Mouse (Mus musculus) testis, adult 2 months (tissue): ENCODE measurements around the gene Dpp4.

ENCODE experiments used
- CTCF ChIP-seq: fragments of 200-500 bp; IDR thresholded peaks from 2 replicates; pipeline ENCODE4 v1.5.1; 2012; ENCODE audit warnings: low read depth, mild to moderate bottlenecking, inconsistent platforms, low read length, moderate library complexity; ENCODE audit not compliant: control insufficient read depth, insufficient read depth, insufficient replicate concordance
- POLR2A ChIP-seq: fragments of 200-500 bp; IDR thresholded peaks from 2 replicates; pipeline ENCODE4 v1.6.1; 2012; ENCODE audit warnings: low read depth, mild to moderate bottlenecking, inconsistent platforms, low read length, moderate library complexity; ENCODE audit not compliant: control insufficient read depth

DNA sequence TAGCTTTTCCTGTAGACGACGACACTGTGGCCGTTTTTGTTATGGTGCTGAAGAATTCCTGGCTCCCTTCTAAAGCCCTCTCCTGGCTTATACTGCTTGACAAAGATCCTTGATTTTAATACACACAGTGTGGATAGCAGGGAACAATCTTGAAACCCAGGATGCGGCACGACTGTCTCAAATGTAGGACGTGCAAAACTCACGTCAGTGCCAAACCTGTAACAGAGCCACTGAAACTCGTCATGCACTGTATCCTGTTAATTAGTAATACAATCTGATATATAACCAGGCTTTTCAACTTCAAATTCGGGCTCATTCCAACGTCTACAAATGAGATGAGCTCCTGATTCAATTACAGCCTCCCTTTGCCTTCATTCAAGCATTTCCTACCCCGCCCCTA is 38.3 kb downstream of the Dpp4 start:
- no peak for TF ChIP-seq CTCF
- TF ChIP-seq POLR2A = no peak
